Comparison of ENCODE assay signal across 1 mouse cellular context in genomic region chr13:23792520-23792919, GRCm38 (mm10).
TF ChIP-seq lines count a peak whose summit lies in the region.

No protein-coding gene starts in this region.

TF ChIP-seq in CH12.LX, 34 proteins besides CTCF, POLR2A, EP300 and RAD21:
- TF ChIP-seq ZC3H11A (IDR thresholded peaks at IDR 0.05; ENCODE audit: low read depth, low read length), result no peak
- TF ChIP-seq ZNF384 (IDR thresholded peaks at IDR 0.05; ENCODE audit: low read depth, low read length), result no peak
- peak; percentile 53; the same call in 1 of the 2 replicates for TF ChIP-seq MYC (IDR thresholded peaks at IDR 0.05; ENCODE audit: low read depth, low read length)
- TF ChIP-seq SMC3 (IDR thresholded peaks at IDR 0.05; ENCODE audit: low read depth, low read length), result peak; percentile 63
